22 mouse cellular contexts compared by ENCODE assay signal in the genomic region with DNA sequence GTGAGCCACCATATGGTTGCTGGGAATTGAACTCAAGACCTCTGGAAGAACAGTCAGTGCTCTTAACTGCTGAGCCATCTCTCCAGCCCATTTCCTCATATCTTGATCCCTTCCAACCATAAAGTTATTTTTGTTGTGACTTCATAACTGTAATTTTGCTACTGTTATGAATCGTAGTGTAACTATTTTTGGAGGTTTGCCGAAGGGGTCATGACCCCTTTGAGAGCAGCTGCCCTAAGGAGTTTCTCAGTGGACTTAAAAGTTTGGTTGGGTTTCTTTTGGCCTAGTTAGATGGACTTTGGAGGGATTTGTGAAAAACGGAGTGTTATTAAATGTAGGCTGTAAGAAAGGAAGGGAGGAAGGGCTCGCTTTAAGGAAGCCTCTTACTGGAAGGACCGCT. TPM values are rescaled to one million over a fixed set of nuclear protein-coding genes. Genes with fewer than 3 reads are reported as not detected.
A peak's percentile ranks its signal among the peaks of the same experiment; 100 is the strongest.
DNase-seq lines count a peak whose midpoint lies in the region; TF ChIP-seq lines count a peak whose summit lies in the region.
"Had no signal": no experiment of that assay in that cellular context is flagged by ENCODE, and none has a peak within 500 bp of the region (broad histone marks: within the 10 kb centered on the region; RNA-seq: fewer than 3 reads in every experiment).

No protein-coding gene starts in this region.

- DNase-seq in kidney, postnatal 10 days: peak; percentile 70
- no peak for DNase-seq in kidney, adult 2 months
- peak; percentile 34 for DNase-seq in lung, postnatal 10 days
- no peak for DNase-seq in lung, postnatal 25 days (ENCODE audit: low spot score)
- DNase-seq in NIH3T3 (ENCODE audit: low read depth): peak; percentile 49
- no peak for DNase-seq in yolk sac, embryonic 10.5 days (ENCODE audit: low spot score)
- DNase-seq: adrenal gland, adult 2 months; adrenal gland, postnatal 10 days; adrenal gland, postnatal 25 days; B cell, adult 2 months; cerebellum, adult 11-12 months; cerebellum, adult 2 months; cerebellum, adult 9-10 months; cerebellum, postnatal 10 days; cerebellum, postnatal 25 days; forebrain, postnatal 0 days had no signal

- no peaks in the 10 kb centered on the region for H3K4me1 ChIP-seq in kidney, adult 2 months (ENCODE audit: control insufficient read depth, insufficient read depth, low read length)
- H3K4me1 ChIP-seq: embryonic facial prominence, embryonic 12.5 days had no signal

- no peaks in the 10 kb centered on the region for H3K27me3 ChIP-seq in kidney, adult 2 months (replicated peaks; ENCODE audit: control insufficient read depth, insufficient read depth, low read length)
- H3K27me3 ChIP-seq: CH12.LX; embryonic facial prominence, embryonic 12.5 days; forebrain, embryonic 13.5 days; forebrain, embryonic 15.5 days had no signal

- no peak overlapping the region for H3K4me3 ChIP-seq in kidney, adult 2 months (ENCODE audit: insufficient read depth, low read depth, low read length)
- H3K4me3 ChIP-seq: embryonic facial prominence, embryonic 10.5 days; embryonic facial prominence, embryonic 12.5 days; forebrain, embryonic 13.5 days; forebrain, embryonic 15.5 days had no signal

- TF ChIP-seq POLR2A in kidney, adult 2 months (IDR thresholded peaks at IDR 0.05; ENCODE audit: low read depth, low read length): no peak

- H3K36me3 ChIP-seq in kidney, adult 2 months (ENCODE audit: control insufficient read depth, insufficient read depth, low read length): no peaks in the 10 kb centered on the region
- H3K36me3 ChIP-seq: embryonic facial prominence, embryonic 10.5 days; embryonic facial prominence, embryonic 12.5 days; forebrain, embryonic 15.5 days; G1E had no signal

- TF ChIP-seq CTCF in kidney, adult 2 months (conservative IDR thresholded peaks at IDR 0.05; ENCODE audit: insufficient read depth, insufficient read length, low read depth, low read length): no peak

- 70% methylated on average over 5 of the region's 5 CpGs for WGBS in kidney, adult 2 months

- no peak overlapping the region for H3K27ac ChIP-seq in kidney, adult 2 months (ENCODE audit: insufficient read depth, low read depth, low read length)
- H3K27ac ChIP-seq: embryonic facial prominence, embryonic 10.5 days; embryonic facial prominence, embryonic 12.5 days; forebrain, embryonic 13.5 days; forebrain, embryonic 15.5 days had no signal

RNA-seq across cellular contexts. Expression of gene BC048403, which starts 30.0 kb away (rescaled TPM):
- polyA plus RNA-seq in kidney, adult 2 months (2012; rRNA removed): 5.2 and 5.5 TPM in 2 replicates

Comparison
In these comparisons a context has a peak if more than half of its experiments do, and no peak if none do; other contexts are left out.
1. DNase-seq: peak in kidney, postnatal 10 days (single experiment), lung, postnatal 10 days (single experiment) and NIH3T3 (single experiment); none in kidney, adult 2 months (single experiment), lung, postnatal 25 days (single experiment) and yolk sac, embryonic 10.5 days (single experiment).